Mouse (Mus musculus): ENCODE data around the gene Tm9sf2. TPM values are rescaled to one million over a fixed set of nuclear protein-coding genes. Genes with fewer than 3 reads are reported as not detected.
A peak's percentile ranks its signal among the peaks of the same experiment; 100 is the strongest.

The Tm9sf2 gene
- polyA plus RNA-seq, 1 experiment from 2014 or later: 160 TPM

DNA sequence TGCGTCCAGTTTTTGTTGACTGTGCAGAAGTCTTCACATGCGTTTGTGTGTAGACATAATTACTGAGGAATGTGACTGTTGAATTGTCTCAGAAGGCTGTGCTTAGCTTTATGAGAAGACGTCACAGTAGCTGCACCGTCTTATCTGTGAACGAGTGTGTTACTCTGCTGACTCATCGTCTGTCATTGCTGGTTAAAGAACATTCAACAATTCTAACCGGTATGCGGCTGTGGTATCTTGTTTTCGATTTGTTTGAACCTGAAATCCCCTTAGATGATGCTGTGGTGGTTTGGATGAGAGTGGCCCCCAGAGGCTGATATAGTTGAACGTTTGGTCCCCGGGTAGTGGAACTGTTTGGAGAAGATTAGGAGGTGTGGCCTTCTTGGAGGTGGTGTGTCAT lies 77.1 kb downstream of the Tm9sf2 start:
- H3K27ac ChIP-seq: no peak overlapping the region
- no peak overlapping the region for H3K9ac ChIP-seq
- H3K27me3 ChIP-seq: peaks cover 52% of the 10 kb centered on the region
- no peak for ATAC-seq (ENCODE audit: low FRiP score, low read depth)
- peaks cover 3% of the 10 kb centered on the region; the same call in 1 of the 2 replicates for H3K9me3 ChIP-seq
- 88% methylated on average over 11 of the region's 11 CpGs for WGBS
- H3K4me2 ChIP-seq (replicated peaks): no peak overlapping the region
- H3K4me1 ChIP-seq: peaks cover 10% of the 10 kb centered on the region; the same call in 1 of the 2 replicates
- no peak overlapping the region for H3K4me3 ChIP-seq
- no peaks in the 10 kb centered on the region for H3K36me3 ChIP-seq

DNA sequence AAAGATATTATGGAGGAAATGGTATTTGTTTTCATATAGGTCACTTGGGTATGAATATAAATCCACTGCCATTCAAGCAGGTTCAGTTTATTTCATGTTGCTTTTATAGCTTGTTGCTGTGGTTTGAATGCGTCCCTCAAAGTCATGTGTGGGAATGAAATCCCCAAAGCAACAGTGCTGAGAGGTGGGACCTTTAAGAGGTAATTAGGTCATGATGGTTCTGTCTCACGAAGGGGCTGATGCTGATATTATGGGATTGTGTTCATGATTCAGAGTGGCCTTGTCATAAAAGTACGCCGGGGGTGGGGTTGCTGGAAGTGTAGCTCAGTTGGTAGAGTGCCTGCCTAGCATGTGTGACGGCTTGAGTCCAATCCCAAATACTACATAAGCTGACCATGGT lies 81.4 kb downstream of the Tm9sf2 start:
- Histone ChIP-seq H3K4me3 (no peak overlapping the region), H3K9ac (no peak overlapping the region), H3K9me3 (peaks cover 6% of the 10 kb centered on the region; the same call in 1 of the 2 replicates), H3K36me3 (no peaks in the 10 kb centered on the region), H3K27me3 (peaks cover 51% of the 10 kb centered on the region), H3K4me2 (replicated peaks) (no peak overlapping the region), H3K4me1 (0 out of 2 replicates have a peak, but pooled peaks cover 5% of the 10 kb centered on the region), H3K27ac (no peak overlapping the region)
- whole genome bisulfite sequencing: 28% methylated on average over 5 of the region's 5 CpGs
- peak; percentile 68 for ATAC-seq (ENCODE audit: low FRiP score, low read depth)

DNA sequence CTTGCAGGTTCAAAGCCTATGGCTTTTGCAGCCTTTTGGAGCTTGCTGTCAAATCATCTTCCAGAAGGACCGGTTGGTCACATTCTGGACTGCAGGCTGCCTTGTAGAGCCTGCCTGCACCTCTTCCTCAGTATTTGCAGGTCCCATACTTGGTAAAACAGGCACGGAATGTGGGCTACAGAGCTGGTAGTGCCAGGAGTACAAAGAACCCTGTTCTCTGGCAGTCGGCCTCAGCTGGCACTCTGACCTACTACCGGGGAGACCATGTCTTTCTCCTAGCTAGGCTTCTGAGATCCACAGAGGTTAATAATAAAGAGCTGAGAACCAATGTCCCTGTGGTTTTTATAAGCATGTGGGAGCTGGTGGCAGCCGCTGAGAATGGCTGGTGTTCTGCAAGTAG lies 83.1 kb downstream of the Tm9sf2 start:
- Histone ChIP-seq H3K27ac (no peak overlapping the region), H3K36me3 (no peaks in the 10 kb centered on the region), H3K4me3 (no peak overlapping the region), H3K4me2 (replicated peaks) (no peak overlapping the region), H3K9ac (no peak overlapping the region), H3K27me3 (peaks cover 37% of the 10 kb centered on the region), H3K4me1 (0 out of 2 replicates have a peak, but pooled peaks cover 5% of the 10 kb centered on the region), H3K9me3 (peaks cover 6% of the 10 kb centered on the region; the same call in 1 of the 2 replicates)
- no peak for ATAC-seq (ENCODE audit: low FRiP score, low read depth)
- 60% methylated on average over 5 of the region's 5 CpGs for WGBS

DNA sequence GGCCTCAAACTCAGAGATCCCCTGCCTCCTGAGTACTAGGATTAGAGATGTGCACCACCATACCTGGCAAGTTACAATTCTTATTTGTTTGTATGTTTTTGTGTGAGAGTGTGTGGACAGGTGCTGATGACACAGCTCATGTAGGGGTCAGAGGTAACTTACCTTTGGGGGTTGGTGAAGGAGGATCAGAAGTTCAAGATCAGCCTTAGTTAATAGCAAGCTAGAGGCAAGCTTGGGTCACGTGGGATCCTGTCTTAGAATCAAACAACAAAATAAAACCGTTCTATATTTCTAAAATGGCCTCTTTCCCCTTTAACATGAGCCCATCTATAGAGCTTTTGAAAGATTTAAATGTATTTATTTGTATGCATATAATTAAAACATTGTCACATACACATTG lies 83.7 kb downstream of the Tm9sf2 start:
- no peak for ATAC-seq (ENCODE audit: low FRiP score, low read depth)
- whole genome bisulfite sequencing: 19% methylated on average over 2 of the region's 2 CpGs
- no peak overlapping the region for H3K9ac ChIP-seq

DNA sequence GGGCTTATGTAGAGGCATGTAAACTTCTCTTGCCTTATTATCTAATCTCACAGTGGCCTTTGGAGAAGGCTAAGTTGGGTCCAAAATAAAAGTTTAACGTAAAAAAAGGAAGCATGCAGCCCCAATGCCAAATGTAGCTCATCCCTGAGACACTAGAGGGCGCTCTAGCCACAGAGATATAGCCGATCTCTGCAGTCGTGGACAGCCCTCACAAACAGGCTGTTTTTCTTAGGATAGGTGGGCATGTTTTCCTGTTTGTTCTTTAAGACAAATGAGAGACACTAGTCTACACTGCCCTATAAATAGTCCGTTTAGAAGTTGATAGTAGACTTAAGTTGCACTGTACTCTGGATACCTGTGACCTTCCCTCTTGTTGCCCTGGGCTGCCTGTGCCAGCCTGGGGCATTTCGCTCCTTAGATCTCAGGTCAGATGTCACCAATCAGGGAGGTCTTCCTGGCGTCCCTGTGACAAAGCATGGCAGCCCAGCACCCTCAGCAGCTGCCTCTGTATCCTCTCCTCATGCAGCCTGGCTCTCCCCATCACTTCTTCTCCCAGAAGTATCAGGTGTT lies 84.2 kb downstream of the Tm9sf2 start:
- Histone ChIP-seq H3K27ac (no peak overlapping the region), H3K9ac (no peak overlapping the region), H3K4me3 (no peak overlapping the region), H3K27me3 (peaks cover 26% of the 10 kb centered on the region), H3K4me2 (replicated peaks) (no peak overlapping the region), H3K36me3 (no peaks in the 10 kb centered on the region), H3K9me3 (peaks cover 3% of the 10 kb centered on the region; the same call in 1 of the 2 replicates), H3K4me1 (0 out of 2 replicates have a peak, but pooled peaks cover 5% of the 10 kb centered on the region)
- no peak for ATAC-seq (ENCODE audit: low FRiP score, low read depth)
- WGBS: 17% methylated on average over 7 of the region's 7 CpGs

More for the DNA sequence above, 83.7 kb downstream of the Tm9sf2 start:
- Histone ChIP-seq H3K4me2 (replicated peaks) (no peak overlapping the region), H3K9me3 (peaks cover 6% of the 10 kb centered on the region; the same call in 1 of the 2 replicates), H3K4me1 (0 out of 2 replicates have a peak, but pooled peaks cover 5% of the 10 kb centered on the region), H3K27me3 (peaks cover 31% of the 10 kb centered on the region), H3K36me3 (no peaks in the 10 kb centered on the region), H3K27ac (no peak overlapping the region), H3K4me3 (no peak overlapping the region)

DNA sequence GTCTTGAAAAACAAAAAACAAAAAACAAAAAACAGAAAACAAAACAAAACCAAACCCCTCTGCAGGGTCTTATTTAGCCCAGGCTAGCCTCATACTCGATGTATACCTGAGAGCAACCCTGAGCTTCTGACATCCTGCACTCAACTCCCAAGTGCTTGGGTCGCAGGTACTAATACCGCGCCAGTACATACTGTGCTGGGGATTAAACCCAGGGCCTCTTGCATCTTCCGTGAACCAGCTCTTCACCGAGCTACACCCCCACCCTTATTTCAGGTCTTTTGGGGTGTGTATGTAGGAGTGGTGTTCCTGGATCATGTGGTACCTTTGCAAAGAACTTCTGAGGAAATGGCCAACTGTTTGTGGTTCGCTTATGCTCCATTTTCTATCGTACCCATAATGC lies 87.8 kb downstream of the Tm9sf2 start:
- no peak for ATAC-seq (ENCODE audit: low FRiP score, low read depth)
- WGBS: 95% methylated on average over 8 of the region's 8 CpGs
- no peak overlapping the region for H3K27ac ChIP-seq

DNA sequence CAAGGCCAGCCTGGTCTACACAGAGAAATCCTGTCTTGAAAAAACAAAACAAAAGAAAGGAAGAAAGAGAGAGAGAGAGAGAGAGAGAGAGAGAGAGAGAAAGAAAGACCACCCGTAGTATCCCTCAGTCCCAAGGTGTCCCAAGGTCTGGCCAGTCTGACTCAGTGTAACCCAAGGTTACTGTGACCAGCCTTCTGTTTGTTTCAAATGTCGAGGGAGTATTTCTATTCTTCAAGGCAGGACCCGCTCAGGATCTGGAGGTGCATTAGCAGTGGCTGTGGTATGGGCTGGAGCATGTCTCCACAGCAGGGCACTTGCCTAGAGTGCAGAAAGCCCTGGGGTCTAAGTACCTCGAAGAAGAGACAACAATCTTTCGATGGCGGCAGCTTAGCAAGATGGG lies 90.0 kb downstream of the Tm9sf2 start:
- H3K36me3 ChIP-seq: no peaks in the 10 kb centered on the region
- H3K27ac ChIP-seq: no peak overlapping the region
- no peak overlapping the region for H3K4me3 ChIP-seq
- peaks cover 26% of the 10 kb centered on the region for H3K27me3 ChIP-seq
- ATAC-seq (ENCODE audit: low FRiP score, low read depth): no peak
- no peak overlapping the region for H3K9ac ChIP-seq
- peaks cover 13% of the 10 kb centered on the region for H3K4me1 ChIP-seq
- no peak overlapping the region for H3K4me2 ChIP-seq (replicated peaks)
- 81% methylated on average over 6 of the region's 6 CpGs for WGBS
- peaks cover 15% of the 10 kb centered on the region for H3K9me3 ChIP-seq

More for the DNA sequence above, 87.8 kb downstream of the Tm9sf2 start:
- no peaks in the 10 kb centered on the region for H3K4me1 ChIP-seq
- peaks cover 30% of the 10 kb centered on the region for H3K27me3 ChIP-seq
- peaks cover 15% of the 10 kb centered on the region for H3K9me3 ChIP-seq
- no peak overlapping the region for H3K4me3 ChIP-seq
- no peaks in the 10 kb centered on the region for H3K36me3 ChIP-seq
- H3K9ac ChIP-seq: no peak overlapping the region
- no peak overlapping the region for H3K4me2 ChIP-seq (replicated peaks)

DNA sequence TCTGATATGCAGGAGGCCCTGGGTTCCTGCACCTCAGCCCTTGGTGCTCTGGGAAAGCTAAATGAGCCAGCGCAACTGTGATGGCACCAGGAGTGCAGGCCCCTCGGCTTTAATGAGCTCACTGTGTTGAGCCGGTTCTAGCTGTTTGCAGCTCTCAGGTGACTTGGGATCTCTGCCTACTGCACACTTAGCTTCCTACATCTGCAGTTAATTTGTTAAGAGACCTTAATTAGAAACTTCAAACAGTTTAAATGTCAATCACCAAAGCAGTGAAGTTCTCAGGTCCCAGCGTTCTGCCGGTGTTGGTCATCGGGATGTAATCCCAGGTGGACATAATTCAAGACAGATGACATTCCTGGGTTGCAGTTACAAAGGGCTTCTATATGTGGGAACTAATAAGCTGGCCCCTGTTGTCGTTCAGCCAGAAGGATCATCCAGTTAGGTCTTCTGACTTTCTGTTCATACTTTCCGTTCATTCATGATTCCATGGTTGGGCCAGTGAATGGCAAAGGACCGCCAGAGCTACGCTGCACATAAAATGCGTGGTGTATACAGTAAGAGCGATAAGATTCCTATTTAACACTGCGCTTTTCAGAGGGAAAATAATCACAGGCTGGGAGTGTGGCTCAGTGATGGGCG lies 93.5 kb downstream of the Tm9sf2 start:
- H3K27ac ChIP-seq: no peak overlapping the region
- H3K4me2 ChIP-seq (replicated peaks): peak overlapping the region; percentile 19
- ATAC-seq (ENCODE audit: low FRiP score, low read depth): 0 out of 2 replicates have a peak, but pooled peaks have one; percentile 26

DNA sequence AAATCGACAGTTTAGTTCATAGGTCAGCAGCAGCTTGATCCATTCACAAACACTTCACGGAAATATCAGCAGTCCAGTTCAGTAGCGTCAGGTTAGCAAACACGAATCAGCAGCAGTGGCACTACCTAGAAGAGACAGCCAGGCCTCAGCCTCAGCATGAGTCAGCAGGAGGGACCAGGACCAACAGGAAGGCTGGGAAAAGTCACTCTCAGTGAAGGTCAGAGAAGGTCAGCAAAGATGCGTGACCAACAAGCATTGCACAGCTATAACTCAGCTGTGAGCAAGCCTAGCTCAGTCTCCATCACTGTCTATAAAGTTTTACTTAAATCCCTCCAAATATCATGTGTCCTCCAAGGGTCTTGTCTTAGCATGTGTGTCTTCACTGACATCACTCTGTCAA lies 102.3 kb downstream of the Tm9sf2 start:
- Histone ChIP-seq H3K36me3 (no peaks in the 10 kb centered on the region), H3K9me3 (no peaks in the 10 kb centered on the region; the same call in 1 of the 2 replicates), H3K27me3 (peaks cover 29% of the 10 kb centered on the region), H3K4me1 (no peaks in the 10 kb centered on the region), H3K9ac (no peak overlapping the region), H3K4me2 (replicated peaks) (no peak overlapping the region), H3K4me3 (no peak overlapping the region), H3K27ac (no peak overlapping the region)
- 87% methylated on average over 5 of the region's 5 CpGs for WGBS
- ATAC-seq (ENCODE audit: low FRiP score, low read depth): no peak

More for the DNA sequence above, 93.5 kb downstream of the Tm9sf2 start:
- Histone ChIP-seq H3K27me3 (peaks cover 47% of the 10 kb centered on the region), H3K36me3 (no peaks in the 10 kb centered on the region), H3K9ac (no peak overlapping the region), H3K9me3 (peaks cover 12% of the 10 kb centered on the region), H3K4me1 (peaks cover 26% of the 10 kb centered on the region), H3K4me3 (no peak overlapping the region)
- 17% methylated on average over 14 of the region's 14 CpGs for WGBS

Other genes with a start within 250 kb of the Tm9sf2 start
- gene Ubac2, start 228.4 kb upstream of the Tm9sf2 start, polyA plus RNA-seq (2015; fragmentation: Nextera tagmentation; extraction: Ambion mirVana): 69.2 and 71.6 TPM in 2 replicates
- 0.20 and 0.37 TPM in 2 replicates for gene Gpr18, start 191.3 kb upstream of the Tm9sf2 start, polyA plus RNA-seq (2015; fragmentation: Nextera tagmentation; extraction: Ambion mirVana)
- 3.2 and 4.9 TPM in 2 replicates for gene Gpr183, start 141.8 kb upstream of the Tm9sf2 start, polyA plus RNA-seq (2015; fragmentation: Nextera tagmentation; extraction: Ambion mirVana)
- gene Timm8a2, start 72.4 kb upstream of the Tm9sf2 start, polyA plus RNA-seq (2015; fragmentation: Nextera tagmentation; extraction: Ambion mirVana): not detected in 2 replicates
- 13.6 and 15.9 TPM in 2 replicates for gene Clybl, start 74.7 kb downstream of the Tm9sf2 start, polyA plus RNA-seq (2015; fragmentation: Nextera tagmentation; extraction: Ambion mirVana)

Data from limb, embryonic 13.5 days (tissue).